In genomic region chr4:144940796-144941462, GRCm38 (mm10) we compare ENCODE assay signal across 19 mouse cellular contexts. TPM values are rescaled to one million over a fixed set of nuclear protein-coding genes. Genes with fewer than 3 reads are reported as not detected.
DNase-seq lines count a peak whose midpoint lies in the region; ATAC-seq and TF ChIP-seq lines count a peak whose summit lies in the region.
"Had no signal": no experiment of that assay in that cellular context is flagged by ENCODE, and none has a peak within 500 bp of the region (broad histone marks: within the 10 kb centered on the region; RNA-seq: fewer than 3 reads in every experiment).

No protein-coding gene starts in this region.

- 22% methylated on average over 13 of the region's 13 CpGs for WGBS in kidney, embryonic 15.5 days
- 31% methylated on average over 13 of the region's 13 CpGs for WGBS in lung, embryonic 14.5 days
- 59% methylated on average over 13 of the region's 13 CpGs for WGBS in limb, embryonic 10.5 days

- ATAC-seq in kidney, embryonic 15.5 days (replicated peaks; ENCODE audit: low FRiP score) = peak; percentile 83
- ATAC-seq in lung, embryonic 14.5 days (ENCODE audit: insufficient read depth) = peak; percentile 39; the same call in 1 of the 2 replicates
- ATAC-seq: hindbrain, postnatal 0 days; midbrain, embryonic 13.5 days had no signal

- H3K4me1 ChIP-seq in kidney, embryonic 15.5 days = peaks cover 23% of the 10 kb centered on the region
- no peaks in the 10 kb centered on the region for H3K4me1 ChIP-seq in lung, embryonic 14.5 days (ENCODE audit: insufficient read depth)
- H3K4me1 ChIP-seq in limb, embryonic 10.5 days = peaks cover 12% of the 10 kb centered on the region
- H3K4me1 ChIP-seq: heart, embryonic 15.5 days; limb, embryonic 12.5 days; midbrain, embryonic 13.5 days had no signal

- no peak overlapping the region for H3K4me2 ChIP-seq in kidney, embryonic 15.5 days
- no peak overlapping the region for H3K4me2 ChIP-seq in lung, embryonic 14.5 days
- H3K4me2 ChIP-seq: heart, embryonic 15.5 days; limb, embryonic 12.5 days; midbrain, embryonic 13.5 days; neural tube, embryonic 12.5 days had no signal

- no peak overlapping the region for H3K4me3 ChIP-seq in kidney, embryonic 15.5 days (replicated peaks)
- no peak overlapping the region for H3K4me3 ChIP-seq in lung, embryonic 14.5 days (ENCODE audit: low read depth, low read length)
- H3K4me3 ChIP-seq in limb, embryonic 10.5 days = no peak overlapping the region
- H3K4me3 ChIP-seq: heart, embryonic 15.5 days; limb, embryonic 12.5 days; midbrain, embryonic 13.5 days; neural tube, embryonic 12.5 days had no signal

- no peaks in the 10 kb centered on the region for H3K27me3 ChIP-seq in kidney, embryonic 15.5 days
- H3K27me3 ChIP-seq in lung, embryonic 14.5 days (ENCODE audit: insufficient read depth, low read length) = no peaks in the 10 kb centered on the region
- H3K27me3 ChIP-seq in limb, embryonic 10.5 days (ENCODE audit: low read depth, poor library complexity, severe bottlenecking) = no peaks in the 10 kb centered on the region
- H3K27me3 ChIP-seq: heart, embryonic 15.5 days; limb, embryonic 12.5 days; midbrain, embryonic 13.5 days; neural tube, embryonic 12.5 days had no signal

- no peak overlapping the region for H3K9ac ChIP-seq in kidney, embryonic 15.5 days
- no peak overlapping the region for H3K9ac ChIP-seq in lung, embryonic 14.5 days
- H3K9ac ChIP-seq: heart, embryonic 15.5 days; limb, embryonic 12.5 days; midbrain, embryonic 13.5 days; neural tube, embryonic 12.5 days had no signal

- DNase-seq in embryo, embryonic 10 days (ENCODE audit: low spot score) = peak; percentile 49
- no peak for DNase-seq in embryo, embryonic 9.5 days (ENCODE audit: extremely low spot score)
- DNase-seq in kidney, adult 9 months = no peak
- no peak for DNase-seq in lung, embryonic 14.5 days
- DNase-seq in lung, postnatal 25 days (ENCODE audit: low spot score) = no peak
- no peak for DNase-seq in limb, embryonic 10.5 days (ENCODE audit: low spot score)
- DNase-seq in c-Kit-positive CD71-positive TER-119-positive erythroid progenitor cells, embryonic 14.5 days (ENCODE audit: low spot score) = no peak
- DNase-seq: adrenal gland, adult 2 months; cerebellum, postnatal 10 days; heart, postnatal 4 days; layer of hippocampus, adult 9-11 months; right cerebral cortex, postnatal 4 days; thymus, postnatal 14 days had no signal

- TF ChIP-seq CTCF in lung, embryonic 14.5 days (IDR thresholded peaks at IDR 0.05; ENCODE audit: low read depth) = no peak

- peak overlapping the region; percentile 72 for H3K27ac ChIP-seq in kidney, embryonic 15.5 days
- no peak overlapping the region for H3K27ac ChIP-seq in lung, embryonic 14.5 days (ENCODE audit: low read depth)
- H3K27ac ChIP-seq in limb, embryonic 10.5 days = peak overlapping the region; percentile 28
- H3K27ac ChIP-seq: heart, embryonic 15.5 days; hindbrain, postnatal 0 days; limb, embryonic 12.5 days; midbrain, embryonic 13.5 days; neural tube, embryonic 12.5 days had no signal

- H3K36me3 ChIP-seq in kidney, embryonic 15.5 days = no peaks in the 10 kb centered on the region
- H3K36me3 ChIP-seq in lung, embryonic 14.5 days (ENCODE audit: insufficient read depth) = no peaks in the 10 kb centered on the region
- no peaks in the 10 kb centered on the region for H3K36me3 ChIP-seq in limb, embryonic 10.5 days
- H3K36me3 ChIP-seq: heart, embryonic 15.5 days; limb, embryonic 12.5 days; midbrain, embryonic 13.5 days; neural tube, embryonic 12.5 days had no signal

- no peaks in the 10 kb centered on the region for H3K9me3 ChIP-seq in kidney, embryonic 15.5 days (replicated peaks)
- H3K9me3 ChIP-seq in lung, embryonic 14.5 days (ENCODE audit: low read depth, low read length) = no peaks in the 10 kb centered on the region
- no peaks in the 10 kb centered on the region for H3K9me3 ChIP-seq in limb, embryonic 10.5 days (replicated peaks)
- H3K9me3 ChIP-seq: heart, embryonic 15.5 days; limb, embryonic 12.5 days; midbrain, embryonic 13.5 days; neural tube, embryonic 12.5 days had no signal

RNA-seq across cellular contexts. Expression of gene Dhrs3, which starts 48.3 kb away (rescaled TPM):
- 207 TPM in 2 replicates for polyA plus RNA-seq in kidney, embryonic 15.5 days (2015; fragmentation: Nextera tagmentation; extraction: Ambion mirVana)
- polyA plus RNA-seq in lung, embryonic 14.5 days (2014; fragmentation: Nextera tagmentation; extraction: Ambion mirVana) = 36.5 and 41.3 TPM in 2 replicates
- 29.5 and 49.8 TPM in 2 replicates for polyA plus RNA-seq in limb, embryonic 10.5 days (2016; fragmentation: Nextera tagmentation; extraction: Ambion mirVana)
